Mouse (Mus musculus): ENCODE measurements around the gene Tspan11. TPM values are rescaled to one million over a fixed set of nuclear protein-coding genes. Genes with fewer than 3 reads are reported as not detected.

Gene Tspan11
- total RNA-seq, 1 experiment: 0.13 TPM

DNA sequence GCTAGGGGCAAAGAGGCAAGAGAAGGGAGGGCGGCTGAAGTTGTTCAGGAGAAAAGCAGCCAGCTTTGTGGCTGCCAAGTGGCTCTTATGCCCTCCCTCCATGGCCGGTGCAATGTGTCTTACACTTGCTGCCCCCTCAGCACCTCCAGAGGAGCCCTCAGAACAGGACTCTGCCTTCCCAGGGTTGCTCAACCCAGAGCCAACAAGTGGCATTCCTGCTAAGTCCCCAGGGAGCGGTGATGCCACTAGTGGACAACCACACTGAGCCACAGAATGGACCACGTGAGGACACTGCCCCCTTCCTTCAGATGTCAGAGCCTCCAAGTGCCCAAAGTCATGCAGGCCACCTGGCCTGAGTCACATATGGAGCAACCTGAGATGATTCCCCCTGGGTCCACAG lies 65.7 kb downstream of the Tspan11 start:
- in situ Hi-C loops (cut with MboI; ENCODE audit: low sequenced_read_pairs in 2 of 2, unreplicated experiment in 2 of 2): no loop called here
- no peak for DNase-seq (ENCODE audit: low read depth, low spot score)
- Histone ChIP-seq H3K27ac (ENCODE audit: insufficient read depth, low read depth, low read length, poor library complexity, severe bottlenecking) (no peak overlapping the region), H3K4me1 (ENCODE audit: control insufficient read depth in 2 of 2, insufficient read depth in 2 of 2, low read length in 2 of 2, poor library complexity in 1 of 2) (no peaks in the 10 kb centered on the region), H3K4me3 (ENCODE audit: insufficient read depth in 1 of 2, low read depth in 1 of 2, low read length in 2 of 2, poor library complexity in 1 of 2, severe bottlenecking in 1 of 2) (no peak overlapping the region), H3K9ac (ENCODE audit: insufficient read depth, low read depth, low read length, poor library complexity, severe bottlenecking) (no peak overlapping the region), H3K36me3 (ENCODE audit: control insufficient read depth, insufficient read depth, low read length, poor library complexity, severe bottlenecking) (no peaks in the 10 kb centered on the region), H3K9me3 (ENCODE audit: control insufficient read depth, insufficient read depth, low read depth, low read length) (no peaks in the 10 kb centered on the region)
- TF ChIP-seq ZC3H11A (IDR thresholded peaks at IDR 0.05; ENCODE audit: borderline replicate concordance, low read depth, low read length) (no peak), CHD2 (IDR thresholded peaks at IDR 0.05; ENCODE audit: low read depth, low read length) (no peak)

DNA sequence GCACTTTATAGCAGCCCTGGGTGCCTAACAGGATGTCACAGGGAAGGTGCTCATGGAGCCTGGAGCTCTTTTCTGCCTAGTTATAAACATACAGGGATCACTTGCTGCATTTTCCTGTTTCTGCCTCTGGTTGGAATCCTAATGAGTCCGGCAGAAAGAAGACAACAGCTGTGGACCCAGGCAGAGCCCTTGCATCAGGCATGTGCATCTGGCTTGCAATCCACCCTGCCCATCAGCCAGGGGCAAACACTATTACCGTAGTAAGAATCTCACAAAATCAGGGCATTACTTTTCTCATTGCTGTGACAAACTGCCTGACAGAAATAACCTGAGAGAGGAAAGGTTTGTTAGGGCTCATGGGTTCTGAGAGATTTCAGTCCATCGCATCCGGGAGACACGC lies 68.8 kb downstream of the Tspan11 start:
- no peak overlapping the region for H3K27ac ChIP-seq (ENCODE audit: insufficient read depth, low read depth, low read length, poor library complexity, severe bottlenecking)
- no peak overlapping the region for H3K9ac ChIP-seq (ENCODE audit: insufficient read depth, low read depth, low read length, poor library complexity, severe bottlenecking)
- no peaks in the 10 kb centered on the region for H3K4me1 ChIP-seq (ENCODE audit: control insufficient read depth in 2 of 2, insufficient read depth in 2 of 2, low read length in 2 of 2, poor library complexity in 1 of 2)
- H3K9me3 ChIP-seq (ENCODE audit: control insufficient read depth, insufficient read depth, low read depth, low read length): no peaks in the 10 kb centered on the region
- no peak for DNase-seq (ENCODE audit: low read depth, low spot score)
- H3K4me3 ChIP-seq (ENCODE audit: insufficient read depth in 1 of 2, low read depth in 1 of 2, low read length in 2 of 2, poor library complexity in 1 of 2, severe bottlenecking in 1 of 2): no peak overlapping the region
- TF ChIP-seq MAFK (IDR thresholded peaks at IDR 0.05; ENCODE audit: insufficient read depth, low read depth, low read length) (no peak), ZC3H11A (IDR thresholded peaks at IDR 0.05; ENCODE audit: borderline replicate concordance, low read depth, low read length) (no peak), HCFC1 (IDR thresholded peaks at IDR 0.05; ENCODE audit: borderline replicate concordance, insufficient read depth, low read length) (no peak)
- H3K36me3 ChIP-seq (ENCODE audit: control insufficient read depth, insufficient read depth, low read length, poor library complexity, severe bottlenecking): no peaks in the 10 kb centered on the region
- in situ Hi-C loops (cut with MboI; ENCODE audit: low sequenced_read_pairs in 2 of 2, unreplicated experiment in 2 of 2): no loop called here

DNA sequence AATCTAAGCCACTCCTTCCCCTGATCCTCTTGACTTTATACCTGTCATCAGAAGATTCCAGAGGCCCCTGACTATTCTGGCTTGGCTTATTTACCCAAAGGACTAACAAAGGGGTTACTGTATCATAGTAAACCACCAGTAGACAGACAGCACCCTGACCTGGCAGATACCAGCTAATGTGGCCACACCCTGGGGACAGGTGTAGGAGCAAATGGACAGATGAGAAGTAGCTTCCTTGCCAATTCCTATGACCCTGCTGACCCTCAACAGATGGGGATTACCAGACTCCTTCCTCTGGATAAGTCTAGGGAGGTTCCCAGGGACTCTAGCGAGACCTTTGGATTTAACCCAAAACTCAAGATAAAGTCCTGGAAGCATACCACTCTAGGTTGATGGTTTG lies 72.8 kb downstream of the Tspan11 start:
- no peak overlapping the region for H3K4me3 ChIP-seq (ENCODE audit: insufficient read depth in 1 of 2, low read depth in 1 of 2, low read length in 2 of 2, poor library complexity in 1 of 2, severe bottlenecking in 1 of 2)
- TF ChIP-seq CHD2 (IDR thresholded peaks at IDR 0.05; ENCODE audit: low read depth, low read length) (no peak), HCFC1 (IDR thresholded peaks at IDR 0.05; ENCODE audit: borderline replicate concordance, insufficient read depth, low read length) (no peak), ZC3H11A (IDR thresholded peaks at IDR 0.05; ENCODE audit: borderline replicate concordance, low read depth, low read length) (no peak), MAFK (IDR thresholded peaks at IDR 0.05; ENCODE audit: insufficient read depth, low read depth, low read length) (no peak), ZNF384 (IDR thresholded peaks at IDR 0.05; ENCODE audit: low read depth, low read length) (no peak)
- no peaks in the 10 kb centered on the region for H3K9me3 ChIP-seq (ENCODE audit: control insufficient read depth, insufficient read depth, low read depth, low read length)
- no peak for DNase-seq (ENCODE audit: low read depth, low spot score)
- H3K9ac ChIP-seq (ENCODE audit: insufficient read depth, low read depth, low read length, poor library complexity, severe bottlenecking): no peak overlapping the region
- in situ Hi-C loops (cut with MboI; ENCODE audit: low sequenced_read_pairs in 2 of 2, unreplicated experiment in 2 of 2): no loop called here
- no peaks in the 10 kb centered on the region for H3K4me1 ChIP-seq (ENCODE audit: control insufficient read depth in 2 of 2, insufficient read depth in 2 of 2, low read length in 2 of 2, poor library complexity in 1 of 2)
- H3K27ac ChIP-seq (ENCODE audit: insufficient read depth, low read depth, low read length, poor library complexity, severe bottlenecking): no peak overlapping the region
- H3K36me3 ChIP-seq (ENCODE audit: control insufficient read depth, insufficient read depth, low read length, poor library complexity, severe bottlenecking): peaks cover 9% of the 10 kb centered on the region

DNA sequence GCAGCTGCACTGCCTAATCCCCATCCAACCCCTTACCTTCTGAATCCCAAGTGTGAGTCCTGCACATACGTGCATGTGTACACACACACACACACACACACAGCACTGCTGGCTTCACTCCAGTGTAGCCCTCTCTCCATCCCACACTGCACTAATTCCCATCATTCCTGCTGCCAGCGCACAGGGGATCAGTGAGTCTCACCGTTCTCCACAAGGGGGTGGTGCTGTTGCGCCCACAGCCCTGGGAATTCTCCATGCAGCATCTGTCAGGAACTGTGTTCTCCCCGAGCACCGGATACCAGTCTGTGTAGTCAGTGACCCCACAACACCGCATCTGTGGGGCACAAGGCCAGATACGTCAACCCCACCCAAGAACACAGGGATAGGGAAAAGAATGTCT lies 78.1 kb downstream of the Tspan11 start:
- Histone ChIP-seq H3K9ac (ENCODE audit: insufficient read depth, low read depth, low read length, poor library complexity, severe bottlenecking) (no peak overlapping the region), H3K9me3 (ENCODE audit: control insufficient read depth, insufficient read depth, low read depth, low read length) (no peaks in the 10 kb centered on the region), H3K4me1 (ENCODE audit: control insufficient read depth in 2 of 2, insufficient read depth in 2 of 2, low read length in 2 of 2, poor library complexity in 1 of 2) (peaks cover 0 to 3% of the 10 kb centered on the region in 2 experiments; a peak in 2 of 4 replicates), H3K27ac (ENCODE audit: insufficient read depth, low read depth, low read length, poor library complexity, severe bottlenecking) (no peak overlapping the region), H3K36me3 (ENCODE audit: control insufficient read depth, insufficient read depth, low read length, poor library complexity, severe bottlenecking) (peaks cover 17% of the 10 kb centered on the region), H3K4me3 (ENCODE audit: insufficient read depth in 1 of 2, low read depth in 1 of 2, low read length in 2 of 2, poor library complexity in 1 of 2, severe bottlenecking in 1 of 2) (no peak overlapping the region)
- in situ Hi-C loops (cut with MboI; ENCODE audit: low sequenced_read_pairs in 2 of 2, unreplicated experiment in 2 of 2): no loop called here
- no peak for TF ChIP-seq MAFK (IDR thresholded peaks at IDR 0.05; ENCODE audit: insufficient read depth, low read depth, low read length)
- no peak for TF ChIP-seq HCFC1 (IDR thresholded peaks at IDR 0.05; ENCODE audit: borderline replicate concordance, insufficient read depth, low read length)
- TF ChIP-seq ZC3H11A (IDR thresholded peaks at IDR 0.05; ENCODE audit: borderline replicate concordance, low read depth, low read length): no peak
- TF ChIP-seq ZNF384 (IDR thresholded peaks at IDR 0.05; ENCODE audit: low read depth, low read length): no peak
- no peak for TF ChIP-seq CHD2 (IDR thresholded peaks at IDR 0.05; ENCODE audit: low read depth, low read length)
- no peak for DNase-seq (ENCODE audit: low read depth, low spot score)

DNA sequence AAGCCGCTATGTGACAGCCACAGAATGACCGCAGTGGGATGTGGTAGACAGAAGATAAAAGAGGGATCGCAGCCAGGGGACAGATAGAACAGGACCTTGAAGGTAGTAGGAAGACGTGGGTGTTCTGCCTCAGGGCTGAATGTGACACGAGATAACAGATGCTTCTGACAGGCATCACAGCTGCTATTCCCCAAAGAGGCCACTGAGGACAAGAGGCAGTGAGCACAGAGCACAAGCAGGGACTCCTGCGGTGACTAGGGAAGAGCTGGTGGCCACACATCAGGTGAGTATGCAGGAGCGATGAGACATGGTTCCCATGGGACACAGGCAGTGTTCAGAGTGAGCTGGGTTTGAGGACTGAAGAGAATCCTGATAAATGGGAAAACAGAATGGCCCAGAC lies 82.3 kb downstream of the Tspan11 start:
- Histone ChIP-seq H3K9me3 (ENCODE audit: control insufficient read depth, insufficient read depth, low read depth, low read length) (no peaks in the 10 kb centered on the region), H3K9ac (ENCODE audit: insufficient read depth, low read depth, low read length, poor library complexity, severe bottlenecking) (no peak overlapping the region), H3K36me3 (ENCODE audit: control insufficient read depth, insufficient read depth, low read length, poor library complexity, severe bottlenecking) (peaks cover 8% of the 10 kb centered on the region; the same call in 1 of the 2 replicates), H3K4me1 (ENCODE audit: control insufficient read depth in 2 of 2, insufficient read depth in 2 of 2, low read length in 2 of 2, poor library complexity in 1 of 2) (peaks cover 0 to 16% of the 10 kb centered on the region in 2 experiments; a peak in 2 of 4 replicates), H3K27ac (ENCODE audit: insufficient read depth, low read depth, low read length, poor library complexity, severe bottlenecking) (no peak overlapping the region), H3K4me3 (ENCODE audit: insufficient read depth in 1 of 2, low read depth in 1 of 2, low read length in 2 of 2, poor library complexity in 1 of 2, severe bottlenecking in 1 of 2) (no peak overlapping the region)
- in situ Hi-C loops (cut with MboI; ENCODE audit: low sequenced_read_pairs in 2 of 2, unreplicated experiment in 2 of 2): loop anchor here in 1 of 2 experiments (10.0 kb wide), 1 partner anchor 125 kb away; no protein-coding TSS in a partner anchor
- TF ChIP-seq ZNF384 (IDR thresholded peaks at IDR 0.05; ENCODE audit: low read depth, low read length): no peak
- no peak for TF ChIP-seq MAFK (IDR thresholded peaks at IDR 0.05; ENCODE audit: insufficient read depth, low read depth, low read length)
- no peak for TF ChIP-seq CHD2 (IDR thresholded peaks at IDR 0.05; ENCODE audit: low read depth, low read length)
- no peak for TF ChIP-seq ZC3H11A (IDR thresholded peaks at IDR 0.05; ENCODE audit: borderline replicate concordance, low read depth, low read length)
- TF ChIP-seq HCFC1 (IDR thresholded peaks at IDR 0.05; ENCODE audit: borderline replicate concordance, insufficient read depth, low read length): no peak
- DNase-seq (ENCODE audit: low read depth, low spot score): no peak

Data from ES-E14 (cell line).